Mouse (Mus musculus): ENCODE results near the gene Dapk1.

The Dapk1 gene

DNA sequence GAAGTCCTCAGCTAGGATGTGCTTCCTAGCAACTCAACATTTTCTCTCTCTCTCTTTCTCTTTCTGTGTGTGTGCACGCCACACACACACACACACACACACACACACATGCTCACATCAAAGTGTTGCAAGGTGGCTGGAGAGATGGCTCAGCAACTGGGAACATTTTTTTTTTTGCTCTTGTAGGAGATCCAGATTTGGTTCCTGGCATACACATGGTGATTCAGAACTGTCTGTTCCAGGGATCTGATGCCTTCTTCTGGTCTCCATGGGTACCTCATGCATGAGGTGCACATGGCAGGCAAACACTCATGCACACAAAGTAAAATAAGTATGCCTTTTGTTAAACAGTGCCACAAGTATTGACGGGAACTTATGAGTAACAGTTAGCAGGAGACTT lies 89.2 kb downstream of the Dapk1 start:
- peak; percentile 47 for ATAC-seq (ENCODE audit: low TSS enrichment)

DNA sequence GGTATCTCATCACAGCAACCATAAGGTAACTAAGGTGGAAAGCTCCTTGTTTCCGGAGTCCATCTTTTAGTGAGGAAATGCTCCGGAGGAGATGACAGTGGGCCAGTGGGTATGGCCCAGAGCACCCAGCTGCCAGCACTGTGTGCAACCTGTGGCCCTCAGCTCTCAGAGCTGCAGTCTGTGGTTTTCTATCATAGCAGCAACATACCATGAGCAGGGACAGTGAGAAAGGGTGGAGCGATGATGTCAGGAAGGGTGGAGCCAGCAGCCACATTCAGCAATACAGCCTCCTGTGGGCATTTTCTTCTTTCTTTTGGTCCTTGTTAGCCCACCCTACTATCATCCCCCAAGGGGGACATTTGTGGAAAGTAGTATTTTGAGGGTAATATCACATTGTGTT lies 90.2 kb downstream of the Dapk1 start:
- no peak for ATAC-seq (ENCODE audit: low TSS enrichment)

DNA sequence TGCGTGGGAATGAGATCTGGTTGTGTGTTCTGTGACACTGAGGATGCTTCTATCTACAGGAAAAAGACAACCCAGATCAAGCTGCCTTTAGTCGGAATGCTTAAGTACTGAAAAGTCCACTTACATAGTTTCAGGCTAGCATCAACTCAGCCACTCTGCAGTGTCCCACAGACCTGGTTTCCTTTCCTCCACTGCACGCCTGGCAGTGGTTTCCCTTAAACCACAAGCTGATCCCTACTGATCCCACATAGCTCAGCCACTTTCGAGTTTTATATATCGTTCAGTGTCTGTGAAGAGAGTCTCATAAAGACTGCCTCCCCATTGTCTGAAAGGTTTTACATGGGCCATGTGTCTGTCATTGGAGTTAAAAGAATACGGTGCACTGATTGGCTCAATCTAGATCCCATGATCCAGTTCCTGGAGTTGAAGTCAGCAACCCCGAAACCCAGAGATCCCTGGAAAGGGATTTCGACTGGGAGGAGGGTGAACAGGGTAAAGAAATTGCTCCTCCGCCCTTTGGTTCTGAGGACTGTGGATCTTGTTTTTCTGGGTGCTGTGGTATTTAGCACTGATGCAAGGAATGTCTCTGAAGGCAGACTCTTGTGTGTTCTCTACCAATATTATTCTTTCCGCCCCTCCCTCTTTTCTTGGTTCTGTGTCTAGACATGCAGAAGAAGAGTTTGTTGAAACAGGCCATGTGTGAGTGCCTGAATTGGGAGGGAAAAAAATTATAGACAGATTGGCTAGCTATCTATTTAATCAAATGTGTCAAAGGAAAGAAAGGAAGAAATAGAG lies 93.6 kb downstream of the Dapk1 start:
- peak; percentile 20; the same call in 1 of the 2 replicates for ATAC-seq (ENCODE audit: low TSS enrichment)

DNA sequence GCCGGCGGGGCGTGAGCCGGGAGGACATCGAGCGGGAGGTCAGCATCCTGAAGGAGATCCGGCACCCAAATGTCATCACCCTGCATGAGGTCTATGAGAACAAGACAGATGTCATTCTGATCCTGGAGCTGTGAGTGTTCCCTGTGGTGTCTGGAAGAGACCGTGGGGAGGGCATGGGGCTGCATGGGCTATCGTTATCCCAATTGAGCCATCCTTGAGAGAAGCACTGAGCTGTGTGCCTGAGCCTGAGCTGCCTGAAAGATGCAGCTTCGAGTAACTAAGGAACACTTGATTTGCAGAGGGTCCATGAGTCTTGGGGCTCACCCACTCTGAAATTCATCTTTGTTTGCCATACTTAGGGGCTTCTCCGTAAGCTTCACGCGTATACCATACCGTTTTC lies 94.6 kb downstream of the Dapk1 start:
- no peak for ATAC-seq (ENCODE audit: low TSS enrichment)

- peak; percentile 47 for ATAC-seq (ENCODE audit: low TSS enrichment)
Measured at GRCm38 (mm10) chr13:60696741-60697140, 95.0 kb downstream of the Dapk1 start.

DNA sequence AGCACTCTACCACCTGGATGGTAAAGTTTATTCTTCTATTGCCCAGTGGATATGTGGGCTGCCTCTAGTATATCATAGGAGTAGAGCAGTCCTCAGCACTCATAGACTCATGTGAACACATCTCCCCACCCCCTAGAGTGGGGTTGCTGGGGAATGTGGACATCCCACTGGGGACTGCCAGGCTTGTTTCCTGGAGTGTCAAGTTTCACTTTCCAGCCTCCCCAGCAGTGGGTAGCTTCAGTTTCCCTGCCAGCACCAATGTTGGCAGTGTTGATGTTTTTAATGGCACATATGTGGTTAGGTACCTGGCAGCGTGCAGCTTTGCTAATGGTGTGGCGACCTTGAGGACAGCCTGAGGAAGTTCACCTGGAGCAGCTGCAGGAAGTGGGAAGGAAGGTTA lies 96.3 kb downstream of the Dapk1 start:
- ATAC-seq (ENCODE audit: low TSS enrichment) = no peak

GRCm38 (mm10) chr13:60701671-60702171 lies 100.0 kb downstream of the Dapk1 start:
- no peak for ATAC-seq (ENCODE audit: low TSS enrichment)

DNA sequence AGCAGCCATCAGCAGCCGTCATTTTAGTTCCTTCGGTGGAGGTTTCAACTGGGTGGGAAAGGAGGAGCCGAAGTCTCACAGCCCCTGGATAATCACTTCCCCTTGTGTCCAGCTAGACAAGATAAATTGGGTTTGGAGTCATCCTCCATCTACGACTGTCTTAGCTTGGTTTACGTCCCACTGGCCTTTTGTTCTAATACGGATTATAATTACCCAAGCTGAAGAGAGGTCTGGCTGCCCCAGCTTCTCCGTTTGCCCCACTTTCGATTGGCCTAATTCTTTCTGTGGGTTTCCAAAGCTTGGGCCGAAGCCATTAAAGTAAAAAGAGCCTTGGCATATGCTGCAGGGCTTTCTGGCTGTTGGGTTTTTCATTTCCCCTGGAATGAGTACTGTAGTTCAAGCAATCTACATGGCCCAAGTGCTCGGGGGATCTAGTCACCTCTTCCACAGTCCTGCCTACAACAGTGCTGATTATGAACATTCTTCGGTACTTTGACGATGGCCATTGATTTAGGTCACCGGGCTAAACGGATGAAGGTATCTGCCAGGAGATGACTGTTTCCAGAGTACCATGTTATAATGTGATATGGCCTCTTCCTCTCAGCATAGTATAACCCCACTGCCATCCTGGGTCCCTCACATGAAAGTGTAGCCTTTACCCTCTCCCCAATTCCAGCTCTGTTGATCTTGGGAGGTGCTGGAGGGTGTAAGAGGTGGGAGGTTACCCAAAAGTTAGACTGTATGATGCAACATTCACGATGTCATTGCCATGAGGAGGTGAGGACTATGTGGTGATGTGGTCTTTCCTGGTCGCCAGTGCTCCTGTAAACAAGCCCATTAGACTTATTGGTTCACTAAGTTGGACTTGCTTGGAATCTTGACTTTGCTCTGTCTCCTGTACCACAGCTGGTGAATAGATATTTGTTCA lies 106.1 kb downstream of the Dapk1 start:
- ATAC-seq (ENCODE audit: low TSS enrichment) = peak; percentile 58

GRCm38 (mm10) chr13:60709136-60709535 lies 107.4 kb downstream of the Dapk1 start:
- no peak for ATAC-seq (ENCODE audit: low TSS enrichment)

- ATAC-seq (ENCODE audit: low TSS enrichment) = no peak
Measured at GRCm38 (mm10) chr13:60710963-60711362, 109.2 kb downstream of the Dapk1 start.

DNA sequence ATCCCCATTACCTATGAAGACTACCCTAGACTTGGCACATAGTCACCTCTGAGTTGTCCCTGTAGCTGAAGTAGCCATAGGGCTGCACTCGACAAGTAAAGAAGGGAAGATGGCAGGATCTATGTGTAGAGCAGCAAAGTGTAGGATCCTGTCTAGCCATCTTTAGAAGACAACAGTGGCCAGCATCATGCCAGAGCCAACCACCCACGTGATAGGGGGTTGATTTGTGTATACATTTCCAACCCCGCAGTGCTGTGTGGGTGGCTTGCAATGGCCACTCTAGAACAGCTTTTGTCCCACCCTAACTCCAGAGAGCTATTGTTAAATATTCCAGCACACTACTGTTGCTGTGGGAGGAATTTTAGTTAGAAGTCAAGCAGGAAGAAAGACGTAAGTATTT lies 111.8 kb downstream of the Dapk1 start:
- ATAC-seq (ENCODE audit: low TSS enrichment) = peak; percentile 56

DNA sequence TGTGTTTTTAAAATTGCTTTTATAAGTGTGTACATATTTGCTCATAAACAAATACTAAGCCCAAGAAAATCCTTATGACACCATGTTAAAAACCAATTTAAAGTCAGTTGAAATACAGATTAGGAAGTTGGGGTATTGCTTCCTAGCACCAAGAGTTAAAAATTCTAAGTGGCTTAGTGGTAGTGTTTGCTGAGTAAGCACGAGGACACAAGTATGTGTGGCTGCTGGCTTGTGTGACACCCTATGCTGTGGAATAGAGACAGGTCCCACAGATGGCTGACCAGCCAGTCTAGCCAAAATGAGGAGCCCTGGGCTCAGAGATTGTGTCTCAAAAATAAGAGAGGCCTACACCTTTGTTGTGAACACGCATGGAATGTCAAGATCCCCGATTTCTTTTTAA lies 114.4 kb downstream of the Dapk1 start:
- ATAC-seq (ENCODE audit: low TSS enrichment) = no peak

- no peak for ATAC-seq (ENCODE audit: low TSS enrichment)
Measured at GRCm38 (mm10) chr13:60717421-60717820, 115.7 kb downstream of the Dapk1 start.

GRCm38 (mm10) chr13:60719581-60719980 lies 117.8 kb downstream of the Dapk1 start:
- ATAC-seq (ENCODE audit: low TSS enrichment) = no peak

- no peak for ATAC-seq (ENCODE audit: low TSS enrichment)
Measured at GRCm38 (mm10) chr13:60722763-60723162, 121.0 kb downstream of the Dapk1 start.

GRCm38 (mm10) chr13:60728276-60729054 lies 126.7 kb downstream of the Dapk1 start:
- peak; percentile 64 for ATAC-seq (ENCODE audit: low TSS enrichment)

- no peak for ATAC-seq (ENCODE audit: low TSS enrichment)
Measured at GRCm38 (mm10) chr13:60729055-60729402, 127.3 kb downstream of the Dapk1 start.

- ATAC-seq (ENCODE audit: low TSS enrichment) = no peak
Measured at GRCm38 (mm10) chr13:60730587-60730986, 128.8 kb downstream of the Dapk1 start.

- ATAC-seq (ENCODE audit: low TSS enrichment) = no peak
Measured at GRCm38 (mm10) chr13:60731001-60731400, 129.3 kb downstream of the Dapk1 start.

DNA sequence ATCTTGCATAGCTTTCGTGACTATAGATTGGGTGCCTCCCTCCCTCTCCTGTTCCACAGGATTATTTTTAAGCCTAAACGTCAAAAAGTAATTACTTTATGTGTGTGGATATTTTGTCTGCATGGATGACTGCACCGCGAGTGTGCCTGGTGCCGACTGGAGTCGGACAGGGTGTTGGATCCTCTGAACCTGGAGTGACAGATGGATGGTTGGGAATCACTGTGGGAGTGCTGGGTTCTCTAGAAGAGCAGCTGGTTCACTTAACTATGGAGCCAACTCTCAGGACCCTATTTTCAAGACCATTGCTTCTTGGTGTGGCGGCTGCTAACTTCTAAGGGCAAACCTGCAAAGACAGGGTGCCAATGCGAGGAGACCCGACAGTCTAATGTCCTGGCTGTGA lies 133.6 kb downstream of the Dapk1 start:
- ATAC-seq (ENCODE audit: low TSS enrichment) = 0 out of 2 replicates have a peak, but pooled peaks have one; percentile 22

DNA sequence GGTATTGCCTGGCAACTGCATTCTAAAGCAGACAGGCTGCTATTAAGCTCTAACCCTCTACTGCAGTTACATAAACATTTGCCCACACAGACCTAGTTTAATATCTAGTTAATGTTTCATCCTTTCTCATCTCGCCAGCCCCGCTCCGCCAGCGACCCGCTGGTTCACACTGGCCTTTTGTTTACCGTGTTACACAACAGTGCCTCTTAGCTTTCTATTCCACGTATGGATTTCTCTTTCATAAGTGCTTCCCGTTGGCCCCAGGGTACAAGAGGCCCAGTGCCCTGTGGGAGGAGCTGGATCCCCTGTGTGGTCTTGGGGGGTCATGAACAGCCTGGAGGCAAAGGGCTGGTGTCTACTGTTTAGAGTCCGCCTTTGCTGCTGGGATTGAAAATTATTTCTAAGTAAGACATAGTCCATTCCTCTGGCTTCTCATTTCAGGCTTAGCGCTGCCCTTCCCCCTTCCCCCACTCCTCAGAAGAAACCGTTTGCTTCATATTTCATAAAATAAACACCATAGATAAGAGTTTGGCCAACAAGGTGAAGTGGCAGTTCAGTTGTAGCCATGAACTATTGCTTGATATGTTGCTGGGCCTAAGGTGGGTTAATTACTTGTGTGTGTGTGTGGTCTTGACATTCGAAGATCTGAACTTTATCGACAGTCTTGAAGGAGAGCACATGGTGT lies 134.8 kb downstream of the Dapk1 start:
- no peak for ATAC-seq (ENCODE audit: low TSS enrichment)
